Mouse (Mus musculus): Measurements from ENCODE around the gene Atxn7l1. TPM values are rescaled to one million over a fixed set of nuclear protein-coding genes. Genes with fewer than 3 reads are reported as not detected.
A peak's percentile ranks its signal among the peaks of the same experiment; 100 is the strongest.

Atxn7l1 gene
- polyA plus RNA-seq, 1 experiment from 2014 or later = 18.7 TPM

DNA sequence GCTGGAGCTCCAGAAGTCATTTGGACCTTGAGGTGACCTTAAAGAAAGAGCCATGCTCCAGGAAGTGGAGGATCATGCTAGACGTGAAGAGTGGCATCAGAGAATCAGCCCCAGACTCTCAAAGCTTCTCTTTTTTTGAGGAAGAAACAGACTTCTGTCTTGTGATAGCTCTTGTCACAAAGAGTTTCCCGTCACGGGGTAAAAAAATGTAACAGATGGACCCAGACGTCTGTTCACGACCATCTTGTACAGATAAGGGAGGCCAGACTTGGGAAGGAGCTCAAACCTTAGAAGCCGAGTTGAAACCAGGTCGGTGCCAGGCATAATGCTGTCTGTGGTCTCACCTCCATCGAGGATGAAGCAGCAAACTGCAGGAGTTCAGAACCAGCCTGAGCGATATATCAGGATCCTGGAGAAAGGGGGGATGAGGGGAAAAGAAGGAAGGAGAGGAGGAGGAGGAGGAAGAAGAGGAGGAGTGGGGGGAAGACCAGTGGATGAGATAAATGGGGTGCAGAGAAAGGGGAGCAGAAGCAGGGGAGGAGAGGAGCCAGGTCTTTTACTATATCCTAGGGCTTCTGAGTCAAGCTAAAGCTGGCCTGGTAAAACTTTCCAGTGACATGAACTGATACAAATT is 21.8 kb upstream of the Atxn7l1 start:
- Histone ChIP-seq H3K27ac (ENCODE audit: low read depth, low read length) (no peak overlapping the region), H3K27me3 (replicated peaks; ENCODE audit: control insufficient read depth, insufficient read depth, low read length) (no peaks in the 10 kb centered on the region), H3K4me3 (ENCODE audit: low read length) (no peak overlapping the region), H3K9me3 (ENCODE audit: control insufficient read depth, low read length) (peaks cover 2% of the 10 kb centered on the region; the same call in 1 of the 2 replicates), H3K36me3 (ENCODE audit: control insufficient read depth, insufficient read depth, low read length) (no peaks in the 10 kb centered on the region), H3K4me1 (ENCODE audit: control insufficient read depth, insufficient read depth, low read depth, low read length) (peaks cover 11% of the 10 kb centered on the region), H3K9ac (ENCODE audit: low read depth, low read length) (no peak overlapping the region), H3K4me2 (ENCODE audit: low read length) (no peak overlapping the region)
- WGBS = 84% methylated on average over 9 of the region's 9 CpGs
- ATAC-seq = no peak

DNA sequence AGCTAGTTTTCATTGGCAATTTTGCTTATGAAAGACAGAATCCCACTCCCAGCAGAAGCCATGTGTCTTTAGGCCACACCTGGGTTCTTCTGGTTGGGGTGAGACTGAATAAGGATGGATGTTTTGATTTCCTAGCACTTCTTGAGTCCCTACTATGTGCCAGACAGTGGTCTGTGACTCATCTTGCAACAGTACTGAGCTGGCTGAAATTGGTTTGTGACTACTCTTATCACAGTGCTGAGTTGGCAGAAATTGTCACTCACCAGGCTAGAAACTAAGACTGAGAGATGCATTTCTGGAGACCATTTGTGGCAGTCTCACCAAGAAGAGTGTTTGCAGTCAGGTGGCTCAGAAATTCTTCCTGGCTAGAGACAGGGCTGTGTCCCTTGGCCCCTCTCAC is 21.2 kb upstream of the Atxn7l1 start:
- H3K9me3 ChIP-seq (ENCODE audit: control insufficient read depth, low read length) = peaks cover 2% of the 10 kb centered on the region; the same call in 1 of the 2 replicates
- peaks cover 11% of the 10 kb centered on the region for H3K4me1 ChIP-seq (ENCODE audit: control insufficient read depth, insufficient read depth, low read depth, low read length)
- H3K27me3 ChIP-seq (replicated peaks; ENCODE audit: control insufficient read depth, insufficient read depth, low read length) = no peaks in the 10 kb centered on the region
- no peak overlapping the region for H3K4me2 ChIP-seq (ENCODE audit: low read length)
- ATAC-seq = no peak
- H3K36me3 ChIP-seq (ENCODE audit: control insufficient read depth, insufficient read depth, low read length) = no peaks in the 10 kb centered on the region
- no peak overlapping the region for H3K4me3 ChIP-seq (ENCODE audit: low read length)
- H3K9ac ChIP-seq (ENCODE audit: low read depth, low read length) = no peak overlapping the region
- no peak overlapping the region for H3K27ac ChIP-seq (ENCODE audit: low read depth, low read length)

DNA sequence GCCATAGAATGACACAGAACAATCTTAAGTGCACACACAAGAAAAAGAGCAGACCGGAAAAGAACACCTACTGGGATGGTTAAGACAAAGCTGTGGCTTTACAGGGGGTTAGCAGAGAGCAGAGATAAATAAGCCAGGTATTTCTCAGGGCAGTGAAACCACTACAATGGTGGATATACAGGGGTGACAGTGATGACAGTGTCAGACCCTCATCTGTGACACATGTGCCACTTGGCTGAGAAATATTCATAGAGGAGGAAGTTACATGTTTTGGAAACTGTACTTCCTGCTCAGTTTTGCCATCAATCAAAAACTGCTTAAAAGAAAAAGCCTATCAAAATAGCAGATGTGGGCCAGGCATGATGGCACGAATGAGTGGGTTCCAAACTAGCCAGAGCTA is 19.4 kb upstream of the Atxn7l1 start:
- WGBS = 83% methylated on average over 2 of the region's 2 CpGs
- H3K27me3 ChIP-seq (replicated peaks; ENCODE audit: control insufficient read depth, insufficient read depth, low read length) = no peaks in the 10 kb centered on the region
- no peak overlapping the region for H3K4me2 ChIP-seq (ENCODE audit: low read length)
- H3K27ac ChIP-seq (ENCODE audit: low read depth, low read length) = no peak overlapping the region
- H3K4me1 ChIP-seq (ENCODE audit: control insufficient read depth, insufficient read depth, low read depth, low read length) = peaks cover 11% of the 10 kb centered on the region
- H3K36me3 ChIP-seq (ENCODE audit: control insufficient read depth, insufficient read depth, low read length) = no peaks in the 10 kb centered on the region
- H3K4me3 ChIP-seq (ENCODE audit: low read length) = no peak overlapping the region
- ATAC-seq = no peak
- H3K9ac ChIP-seq (ENCODE audit: low read depth, low read length) = no peak overlapping the region
- H3K9me3 ChIP-seq (ENCODE audit: control insufficient read depth, low read length) = peaks cover under 1% of the 10 kb centered on the region; the same call in 1 of the 2 replicates

DNA sequence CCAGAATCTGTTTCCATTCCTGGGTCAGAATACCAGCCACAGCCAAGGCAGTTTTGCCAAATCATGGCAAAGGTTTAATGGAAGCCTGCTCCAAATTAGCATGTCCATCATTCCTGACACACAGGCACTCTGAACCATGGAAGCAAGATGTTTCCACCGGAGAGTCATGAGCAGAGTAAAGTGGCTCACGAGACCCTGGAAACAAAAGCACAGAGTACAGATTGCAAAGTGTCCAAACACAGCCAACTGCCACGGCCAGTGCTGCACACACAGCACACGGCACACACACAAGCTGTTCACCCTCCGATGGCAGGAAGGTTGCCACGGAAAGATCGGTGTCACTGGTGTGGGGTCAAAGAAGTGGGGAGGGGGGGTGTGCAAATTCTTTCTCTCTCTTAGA is 18.8 kb upstream of the Atxn7l1 start:
- WGBS = 41% methylated on average over 7 of the region's 7 CpGs

DNA sequence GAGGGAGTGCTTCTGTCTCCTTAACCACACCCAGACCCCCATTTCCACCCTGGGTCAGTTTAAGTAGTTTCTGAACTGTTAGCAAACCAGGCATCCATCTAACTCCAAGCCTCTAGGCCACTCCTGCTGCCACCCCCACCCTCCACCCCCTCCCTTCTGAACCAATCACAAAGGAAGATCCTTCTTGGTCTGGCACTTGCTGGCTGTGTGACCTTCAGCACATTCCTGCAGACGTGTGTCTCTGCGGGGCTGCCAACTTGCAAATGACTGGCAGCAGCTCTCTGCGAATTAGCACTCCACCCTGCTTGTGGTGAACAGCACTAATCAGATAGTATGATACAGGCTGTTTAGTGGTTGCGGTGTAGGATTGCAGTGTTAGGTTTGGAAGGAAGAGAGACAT is 18.1 kb upstream of the Atxn7l1 start:
- H3K9me3 ChIP-seq (ENCODE audit: control insufficient read depth, low read length) = no peaks in the 10 kb centered on the region
- H3K9ac ChIP-seq (ENCODE audit: low read depth, low read length) = no peak overlapping the region
- no peak overlapping the region for H3K27ac ChIP-seq (ENCODE audit: low read depth, low read length)
- H3K36me3 ChIP-seq (ENCODE audit: control insufficient read depth, insufficient read depth, low read length) = no peaks in the 10 kb centered on the region
- ATAC-seq = no peak
- H3K4me2 ChIP-seq (ENCODE audit: low read length) = no peak overlapping the region
- WGBS = 21% methylated on average over 4 of the region's 4 CpGs
- no peak overlapping the region for H3K4me3 ChIP-seq (ENCODE audit: low read length)
- H3K27me3 ChIP-seq (replicated peaks; ENCODE audit: control insufficient read depth, insufficient read depth, low read length) = no peaks in the 10 kb centered on the region
- peaks cover 11% of the 10 kb centered on the region for H3K4me1 ChIP-seq (ENCODE audit: control insufficient read depth, insufficient read depth, low read depth, low read length)

More for the DNA sequence above, 18.8 kb upstream of the Atxn7l1 start:
- Histone ChIP-seq H3K4me3 (ENCODE audit: low read length) (no peak overlapping the region), H3K4me2 (ENCODE audit: low read length) (no peak overlapping the region), H3K9me3 (ENCODE audit: control insufficient read depth, low read length) (no peaks in the 10 kb centered on the region), H3K9ac (ENCODE audit: low read depth, low read length) (no peak overlapping the region), H3K27ac (ENCODE audit: low read depth, low read length) (no peak overlapping the region), H3K27me3 (replicated peaks; ENCODE audit: control insufficient read depth, insufficient read depth, low read length) (no peaks in the 10 kb centered on the region), H3K4me1 (ENCODE audit: control insufficient read depth, insufficient read depth, low read depth, low read length) (peaks cover 11% of the 10 kb centered on the region), H3K36me3 (ENCODE audit: control insufficient read depth, insufficient read depth, low read length) (no peaks in the 10 kb centered on the region)
- peak; percentile 48; the same call in 1 of the 2 replicates for ATAC-seq

DNA sequence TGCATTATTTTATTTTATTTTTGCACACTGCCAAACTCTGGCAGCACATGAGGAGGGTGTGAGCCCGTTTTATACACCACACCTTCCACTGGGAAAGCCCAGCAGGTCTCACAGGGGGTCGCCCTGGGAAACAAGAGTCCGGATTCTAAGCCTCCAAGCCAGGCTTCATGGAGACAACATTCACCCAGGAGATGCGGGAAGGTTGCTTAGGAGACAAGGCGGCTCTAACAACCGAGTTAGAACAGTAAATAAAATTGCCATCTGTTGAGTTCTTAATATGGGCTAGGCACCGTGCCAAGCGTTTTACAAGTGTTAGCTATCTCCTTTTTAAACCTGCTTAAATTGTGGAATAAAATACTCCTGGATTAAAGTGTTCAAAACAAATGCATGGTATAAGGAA is 17.1 kb upstream of the Atxn7l1 start:
- WGBS = 33% methylated on average over 8 of the region's 8 CpGs
- Histone ChIP-seq H3K4me1 (ENCODE audit: control insufficient read depth, insufficient read depth, low read depth, low read length) (peaks cover 11% of the 10 kb centered on the region), H3K4me2 (ENCODE audit: low read length) (no peak overlapping the region), H3K27ac (ENCODE audit: low read depth, low read length) (0 out of 2 replicates have a peak overlapping the region, but pooled peaks have one; percentile 23), H3K9ac (ENCODE audit: low read depth, low read length) (no peak overlapping the region), H3K36me3 (ENCODE audit: control insufficient read depth, insufficient read depth, low read length) (no peaks in the 10 kb centered on the region), H3K27me3 (replicated peaks; ENCODE audit: control insufficient read depth, insufficient read depth, low read length) (no peaks in the 10 kb centered on the region), H3K4me3 (ENCODE audit: low read length) (no peak overlapping the region), H3K9me3 (ENCODE audit: control insufficient read depth, low read length) (no peaks in the 10 kb centered on the region)
- 0 out of 2 replicates have a peak, but pooled peaks have one; percentile 29 for ATAC-seq

DNA sequence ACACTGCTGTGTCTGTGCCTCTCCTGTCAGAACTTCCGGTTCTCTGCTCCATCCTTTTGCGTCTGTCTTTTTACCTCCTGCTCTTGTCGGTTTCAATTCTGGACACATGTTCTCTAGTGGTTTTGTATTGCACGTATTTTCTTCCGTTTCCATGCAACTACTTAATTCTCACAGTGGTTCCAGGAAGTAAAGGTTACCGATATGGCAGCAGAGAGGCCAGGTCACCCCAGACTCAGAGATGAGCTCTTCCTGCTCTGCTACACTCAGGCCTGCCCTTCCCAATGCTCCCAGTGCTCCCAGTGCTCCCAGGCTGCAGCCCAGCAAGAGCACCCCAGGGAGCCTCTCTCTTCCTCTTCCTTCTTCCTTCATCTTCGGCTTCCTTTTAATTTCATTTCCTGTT is 15.7 kb upstream of the Atxn7l1 start:
- ATAC-seq = no peak

DNA sequence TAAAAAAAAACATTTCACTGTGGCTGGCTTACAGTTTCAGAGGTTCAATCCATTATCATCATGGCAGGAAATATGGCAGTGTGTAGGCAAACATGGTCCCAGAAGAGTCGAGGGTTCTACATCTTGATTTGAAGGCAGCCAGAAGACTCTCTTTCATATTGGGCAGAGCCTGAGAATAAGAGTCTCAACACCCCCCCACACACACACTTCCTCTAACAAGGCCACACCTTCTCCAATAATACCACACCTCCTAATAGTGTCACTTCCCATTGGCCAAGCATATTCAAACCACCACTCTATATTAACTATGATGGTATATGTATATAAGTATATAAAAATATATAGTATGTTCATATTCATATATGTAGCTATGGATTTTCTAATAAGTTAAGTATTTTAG is 9.6 kb upstream of the Atxn7l1 start:
- no peak for ATAC-seq
- 88% methylated on average over 1 of the region's 1 CpGs for WGBS
- Histone ChIP-seq H3K9ac (ENCODE audit: low read depth, low read length) (no peak overlapping the region), H3K27me3 (replicated peaks; ENCODE audit: control insufficient read depth, insufficient read depth, low read length) (no peaks in the 10 kb centered on the region; the same call in 1 of the 2 replicates), H3K4me3 (ENCODE audit: low read length) (no peak overlapping the region), H3K4me2 (ENCODE audit: low read length) (no peak overlapping the region), H3K4me1 (ENCODE audit: control insufficient read depth, insufficient read depth, low read depth, low read length) (no peaks in the 10 kb centered on the region), H3K27ac (ENCODE audit: low read depth, low read length) (no peak overlapping the region), H3K9me3 (ENCODE audit: control insufficient read depth, low read length) (no peaks in the 10 kb centered on the region), H3K36me3 (ENCODE audit: control insufficient read depth, insufficient read depth, low read length) (no peaks in the 10 kb centered on the region)

More for the DNA sequence above, 15.7 kb upstream of the Atxn7l1 start:
- Histone ChIP-seq H3K9me3 (ENCODE audit: control insufficient read depth, low read length) (no peaks in the 10 kb centered on the region), H3K4me2 (ENCODE audit: low read length) (no peak overlapping the region), H3K4me3 (ENCODE audit: low read length) (no peak overlapping the region), H3K4me1 (ENCODE audit: control insufficient read depth, insufficient read depth, low read depth, low read length) (peaks cover 11% of the 10 kb centered on the region), H3K9ac (ENCODE audit: low read depth, low read length) (no peak overlapping the region), H3K27me3 (replicated peaks; ENCODE audit: control insufficient read depth, insufficient read depth, low read length) (no peaks in the 10 kb centered on the region; the same call in 1 of the 2 replicates), H3K36me3 (ENCODE audit: control insufficient read depth, insufficient read depth, low read length) (no peaks in the 10 kb centered on the region), H3K27ac (ENCODE audit: low read depth, low read length) (no peak overlapping the region)
- 75% methylated on average over 7 of the region's 7 CpGs for WGBS

DNA sequence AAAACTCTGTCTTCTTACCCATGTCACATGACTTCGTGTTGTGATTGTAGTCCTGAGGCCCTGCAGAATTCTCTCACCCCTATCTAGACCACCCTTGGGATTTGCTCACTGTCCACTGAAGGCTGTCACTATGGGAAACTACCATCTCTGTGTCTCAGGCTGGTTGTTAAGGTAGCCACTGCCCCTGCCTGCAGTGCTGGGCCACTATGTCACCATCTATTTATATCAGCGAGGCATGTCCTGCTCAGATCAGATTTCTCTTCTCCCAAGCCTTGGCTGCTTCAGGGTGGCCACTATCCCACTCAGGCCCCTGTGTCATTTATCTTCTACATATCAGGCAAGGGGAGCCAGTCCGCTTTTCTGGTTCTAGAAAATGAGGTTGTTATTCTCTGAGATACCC is 8.4 kb upstream of the Atxn7l1 start:
- H3K4me3 ChIP-seq (ENCODE audit: low read length) = no peak overlapping the region
- no peaks in the 10 kb centered on the region for H3K36me3 ChIP-seq (ENCODE audit: control insufficient read depth, insufficient read depth, low read length)
- no peaks in the 10 kb centered on the region for H3K9me3 ChIP-seq (ENCODE audit: control insufficient read depth, low read length)
- H3K4me1 ChIP-seq (ENCODE audit: control insufficient read depth, insufficient read depth, low read depth, low read length) = no peaks in the 10 kb centered on the region
- 78% methylated on average over 3 of the region's 3 CpGs for WGBS
- no peaks in the 10 kb centered on the region; the same call in 1 of the 2 replicates for H3K27me3 ChIP-seq (replicated peaks; ENCODE audit: control insufficient read depth, insufficient read depth, low read length)
- H3K27ac ChIP-seq (ENCODE audit: low read depth, low read length) = no peak overlapping the region
- no peak overlapping the region for H3K9ac ChIP-seq (ENCODE audit: low read depth, low read length)
- H3K4me2 ChIP-seq (ENCODE audit: low read length) = no peak overlapping the region
- ATAC-seq = no peak

All from hindbrain, embryonic 16.5 days (tissue).